Mouse (Mus musculus): ENCODE measurements at regions not wholly inside any gene's neighbourhood (a gene's known extent, or its start where the extent isn't known, plus 50 kb on each side); places are given as distances from the start of the nearest gene placed in this dataset.

DNA sequence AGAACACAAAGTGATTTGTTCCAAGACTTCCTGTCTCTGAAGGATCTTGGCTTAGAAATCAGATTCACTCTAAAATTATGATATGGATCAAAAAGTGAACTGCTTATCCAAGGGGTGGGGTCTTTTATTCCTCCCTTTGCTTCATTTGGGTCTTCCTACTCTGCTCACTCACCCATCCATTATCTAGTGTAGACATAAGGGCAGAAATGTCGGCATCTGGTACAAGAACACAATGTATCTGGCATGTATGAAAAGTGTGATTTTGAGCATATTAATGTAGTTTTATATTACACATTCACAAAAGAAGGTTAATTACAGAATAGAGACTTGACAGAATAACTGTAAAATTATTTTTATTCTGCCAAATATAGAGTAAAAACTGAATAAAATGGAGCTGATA is 181.5 kb upstream of the Gm11096 start:
- no peak for TF ChIP-seq CTCF (IDR thresholded peaks at IDR 0.05 in 2 of 3, conservative IDR thresholded peaks at IDR 0.05 in 1 of 3; ENCODE audit: control insufficient read depth in 1 of 3, insufficient read depth in 1 of 3, low read depth in 2 of 3, low read length in 3 of 3, poor library complexity in 1 of 3, severe bottlenecking in 1 of 3)
- no peak for TF ChIP-seq KAT2A (conservative IDR thresholded peaks at IDR 0.05; ENCODE audit: low read depth, low read length)
- TF ChIP-seq JUND (IDR thresholded peaks at IDR 0.05; ENCODE audit: low read depth, low read length), result no peak
- no peak for TF ChIP-seq ZMIZ1 (IDR thresholded peaks at IDR 0.05; ENCODE audit: low read depth, low read length)
- TF ChIP-seq E2F4 (IDR thresholded peaks at IDR 0.05; ENCODE audit: borderline replicate concordance, low read depth, low read length), result no peak
- no peak for TF ChIP-seq MYC (IDR thresholded peaks at IDR 0.05; ENCODE audit: low read depth, low read length)
- no peak for TF ChIP-seq MYB (IDR thresholded peaks at IDR 0.05; ENCODE audit: low read depth, low read length)
- TF ChIP-seq POLR2A (IDR thresholded peaks at IDR 0.05; ENCODE audit: control insufficient read depth in 1 of 2, insufficient read depth in 1 of 2, low read depth in 1 of 2, low read length in 2 of 2, poor library complexity in 1 of 2), result no peak
- no peak for TF ChIP-seq CHD2 (IDR thresholded peaks at IDR 0.05; ENCODE audit: low read length)
